In the genomic region with DNA sequence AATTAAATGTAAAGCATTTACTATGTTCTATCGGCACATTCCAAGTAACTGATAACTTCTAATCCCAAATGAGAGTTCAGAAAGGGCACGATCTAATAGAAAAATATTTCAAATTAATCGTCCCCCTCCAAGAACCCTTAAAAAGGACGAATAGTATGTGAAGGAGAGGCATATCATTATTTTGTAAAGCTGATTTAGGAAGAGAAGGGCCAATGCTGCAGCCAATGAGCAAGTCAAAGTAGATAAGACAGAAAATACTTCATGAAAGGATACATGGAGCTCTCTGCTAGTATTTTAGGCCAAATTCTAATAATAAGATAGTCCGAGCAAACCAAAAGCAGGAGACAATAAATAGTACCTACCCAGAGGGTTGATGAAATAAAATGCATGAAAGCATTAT, we compare ENCODE assay signal across 8 mouse cellular contexts. TPM values are rescaled to one million over a fixed set of nuclear protein-coding genes. Genes with fewer than 3 reads are reported as not detected.
DNase-seq lines count a peak whose midpoint lies in the region; ATAC-seq and TF ChIP-seq lines count a peak whose summit lies in the region.

No protein-coding gene starts in this region.

- 0 out of 2 replicates have a peak overlapping the region, but pooled peaks have one; percentile 96 for H3K9ac ChIP-seq in kidney, postnatal 0 days (ENCODE audit: low read depth, low read length)
- H3K9ac ChIP-seq in embryonic facial prominence, embryonic 11.5 days (replicated peaks; ENCODE audit: low read length) = no peak overlapping the region
- peak overlapping the region; percentile 96; the same call in 1 of the 2 replicates for H3K9ac ChIP-seq in intestine, embryonic 15.5 days

- peaks cover 7% of the 10 kb centered on the region for H3K79me2 ChIP-seq in myocyte (ENCODE audit: control insufficient read depth, insufficient read depth)

- peak overlapping the region; percentile 97 for H3K4me3 ChIP-seq in kidney, postnatal 0 days (replicated peaks; ENCODE audit: low read depth, low read length)
- H3K4me3 ChIP-seq in embryonic facial prominence, embryonic 11.5 days (ENCODE audit: low read depth, low read length) = peak overlapping the region; percentile 86
- H3K4me3 ChIP-seq in intestine, embryonic 15.5 days (replicated peaks) = peak overlapping the region; percentile 85
- H3K4me3 ChIP-seq in myocyte = peak overlapping the region; percentile 66

- H3K27ac ChIP-seq in kidney, postnatal 0 days = no peak overlapping the region
- no peak overlapping the region for H3K27ac ChIP-seq in embryonic facial prominence, embryonic 11.5 days (replicated peaks; ENCODE audit: low read depth, low read length)
- H3K27ac ChIP-seq in intestine, embryonic 15.5 days = no peak overlapping the region

- H3K36me3 ChIP-seq in kidney, postnatal 0 days (ENCODE audit: insufficient read depth, low read length) = no peaks in the 10 kb centered on the region
- H3K36me3 ChIP-seq in embryonic facial prominence, embryonic 11.5 days (replicated peaks; ENCODE audit: control insufficient read depth, insufficient read depth, low read depth, low read length) = no peaks in the 10 kb centered on the region
- H3K36me3 ChIP-seq in intestine, embryonic 15.5 days = no peaks in the 10 kb centered on the region
- no peaks in the 10 kb centered on the region for H3K36me3 ChIP-seq in myocyte (ENCODE audit: control insufficient read depth, insufficient read depth)

- TF ChIP-seq POLR2A in myocyte (IDR thresholded peaks at IDR 0.05; ENCODE audit: insufficient read length, low read depth) = no peak

- peak overlapping the region; percentile 81 for H3K4me2 ChIP-seq in kidney, postnatal 0 days (ENCODE audit: low read length)
- peak overlapping the region; percentile 70 for H3K4me2 ChIP-seq in embryonic facial prominence, embryonic 11.5 days (ENCODE audit: low read depth, low read length)
- peak overlapping the region; percentile 55 for H3K4me2 ChIP-seq in intestine, embryonic 15.5 days (replicated peaks)
- H3K4me2 ChIP-seq in myocyte (ENCODE audit: low read depth) = peak overlapping the region; percentile 97

- WGBS in kidney, postnatal 0 days = 64% methylated on average over 5 of the region's 5 CpGs
- 76% methylated on average over 5 of the region's 5 CpGs for whole genome bisulfite sequencing in embryonic facial prominence, embryonic 11.5 days
- 63% methylated on average over 5 of the region's 5 CpGs for WGBS in intestine, embryonic 15.5 days

- H3K27me3 ChIP-seq in kidney, postnatal 0 days (ENCODE audit: insufficient read depth, low read length) = no peaks in the 10 kb centered on the region
- H3K27me3 ChIP-seq in embryonic facial prominence, embryonic 11.5 days (ENCODE audit: control insufficient read depth, insufficient read depth, low read length) = no peaks in the 10 kb centered on the region
- H3K27me3 ChIP-seq in intestine, embryonic 15.5 days (replicated peaks) = no peaks in the 10 kb centered on the region
- no peaks in the 10 kb centered on the region for H3K27me3 ChIP-seq in myocyte (ENCODE audit: control insufficient read depth, insufficient read depth, insufficient read length)

- no peak overlapping the region for H3ac ChIP-seq in myocyte (ENCODE audit: control insufficient read depth, insufficient read length)

- DNase-seq in kidney, postnatal 0 days (ENCODE audit: low spot score) = peak; percentile 10
- no peak for DNase-seq in kidney, postnatal 4 days
- no peak for DNase-seq in embryonic facial prominence, embryonic 11.5 days (ENCODE audit: low spot score)
- DNase-seq in natural killer cell, adult 2 months (ENCODE audit: low spot score in 2 of 2) = no peak
- DNase-seq in adrenal gland, adult (ENCODE audit: inconsistent age in 2 of 2, low spot score in 1 of 2) = no peak
- DNase-seq in gastrocnemius, postnatal 36 days = no peak

- ATAC-seq in kidney, postnatal 0 days (replicated peaks; ENCODE audit: low FRiP score, low read depth) = no peak
- ATAC-seq in embryonic facial prominence, embryonic 11.5 days (replicated peaks; ENCODE audit: insufficient number of reproducible peaks, low FRiP score, low TSS enrichment, low read depth) = no peak
- no peak for ATAC-seq in intestine, embryonic 15.5 days

- no peaks in the 10 kb centered on the region for H3K4me1 ChIP-seq in kidney, postnatal 0 days (replicated peaks; ENCODE audit: insufficient read depth, low read length)
- H3K4me1 ChIP-seq in embryonic facial prominence, embryonic 11.5 days (ENCODE audit: control insufficient read depth, insufficient read depth, low read length) = no peaks in the 10 kb centered on the region
- H3K4me1 ChIP-seq in intestine, embryonic 15.5 days (replicated peaks) = peaks cover 11% of the 10 kb centered on the region; the same call in 1 of the 2 replicates

- no peaks in the 10 kb centered on the region for H3K9me3 ChIP-seq in kidney, postnatal 0 days (replicated peaks; ENCODE audit: low read length)
- H3K9me3 ChIP-seq in embryonic facial prominence, embryonic 11.5 days (replicated peaks; ENCODE audit: control insufficient read depth, low read length) = no peaks in the 10 kb centered on the region
- no peaks in the 10 kb centered on the region for H3K9me3 ChIP-seq in intestine, embryonic 15.5 days

- no peak for TF ChIP-seq CTCF in kidney, postnatal 0 days (IDR thresholded peaks at IDR 0.05; ENCODE audit: low read depth)

- intact Hi-C loops in gastrocnemius, postnatal 36 days (cut with DNase I) = no loop called here

TF ChIP-seq in myocyte, 11 proteins besides CTCF, POLR2A, EP300 and RAD21:
- no peak for TF ChIP-seq SRF (IDR thresholded peaks at IDR 0.05; ENCODE audit: control insufficient read depth, insufficient read length, low read depth)
- no peak for TF ChIP-seq MYOG (IDR thresholded peaks at IDR 0.05; ENCODE audit: control insufficient read depth in 1 of 3, insufficient read depth in 1 of 3, insufficient read length in 2 of 3, low read depth in 2 of 3)
- TF ChIP-seq E2F4 (IDR thresholded peaks at IDR 0.05; ENCODE audit: insufficient read depth) = no peak
- no peak for TF ChIP-seq REST (IDR thresholded peaks at IDR 0.05; ENCODE audit: insufficient read depth, insufficient read length)
- TF ChIP-seq CEBPB (IDR thresholded peaks at IDR 0.05; ENCODE audit: insufficient read depth, poor library complexity, severe bottlenecking) = no peak
- no peak for TF ChIP-seq POLR2AphosphoS2 (IDR thresholded peaks at IDR 0.05; ENCODE audit: insufficient read length, low read depth)
TF ChIP-seq in myocyte: peak in this region for 0.

RNA-seq across cellular contexts. Expression of gene Abcd3, which starts 1.3 kb away (rescaled TPM):
- 75.1 and 87.2 TPM in 2 replicates for polyA plus RNA-seq in kidney, postnatal 0 days (2015; fragmentation: Nextera tagmentation; extraction: Ambion mirVana)
- polyA plus RNA-seq in embryonic facial prominence, embryonic 11.5 days (2014; fragmentation: Nextera tagmentation; extraction: Ambion mirVana) = 55.7 and 56.4 TPM in 2 replicates
- polyA plus RNA-seq in intestine, embryonic 15.5 days (2015; fragmentation: Nextera tagmentation; extraction: Ambion mirVana) = 59.4 and 61.7 TPM in 2 replicates
- 14.7 TPM for polyA plus RNA-seq in myocyte (2012; fragmentation: generic; extraction: Trizol)
- total RNA-seq in gastrocnemius, postnatal 36 days (2021) = 10 to 100 TPM; 39.3 to 42.8 TPM
